Mouse (Mus musculus) stomach, embryonic 16.5 days (tissue): ENCODE measurements around the gene Pikfyve. TPM values are rescaled to one million over a fixed set of nuclear protein-coding genes. Genes with fewer than 3 reads are reported as not detected.

Source experiments
- ATAC-seq: fragments of 200-750 bp; cut with Nextera tagmentation; 2 replicates; pipeline ENCODE4 v1.8.0; 2017; ENCODE audit warnings: moderate number of reproducible peaks, moderate TSS enrichment; ENCODE audit not compliant: insufficient read depth, low FRiP score
- H3K27ac ChIP-seq: fragments of 300-500 bp; sonication (generic); 2 replicates; pipeline ENCODE4 v1.5.1; 2014; ENCODE audit warnings: low read length
- H3K27me3 ChIP-seq: fragments of 300-500 bp; sonication (generic); 2 replicates; pipeline ENCODE4 v1.6.1; 2014; ENCODE audit warnings: low read length, control low read depth, mixed read lengths; ENCODE audit not compliant: control insufficient read depth, insufficient read depth
- H3K36me3 ChIP-seq: fragments of 300-500 bp; sonication (generic); 2 replicates; pipeline ENCODE4 v1.6.1; 2014; ENCODE audit warnings: low read length; ENCODE audit not compliant: control insufficient read depth, insufficient read depth
- H3K4me1 ChIP-seq: fragments of 300-500 bp; sonication (generic); 2 replicates; pipeline ENCODE4 v1.6.1; 2014; ENCODE audit warnings: low read length, control low read depth, mixed read lengths; ENCODE audit not compliant: control insufficient read depth, insufficient read depth
- H3K4me2 ChIP-seq: fragments of 300-500 bp; sonication (generic); 2 replicates; pipeline ENCODE4 v1.6.1; 2014; ENCODE audit warnings: low read depth, low read length, mixed read lengths
- H3K4me3 ChIP-seq: fragments of 300-500 bp; sonication (generic); replicated peaks from 2 replicates; pipeline ENCODE4 v1.5.1; 2014; ENCODE audit warnings: mild to moderate bottlenecking, low read length
- H3K9ac ChIP-seq: fragments of 300-500 bp; sonication (generic); 2 replicates; pipeline ENCODE4 v1.6.1; 2014; ENCODE audit warnings: low read length
- H3K9me3 ChIP-seq: fragments of 300-500 bp; sonication (generic); replicated peaks from 2 replicates; pipeline ENCODE4 v1.6.1; 2016; ENCODE audit warnings: low read length, control low read depth; ENCODE audit not compliant: control insufficient read depth
- WGBS: fragments of 180-500 bp; shearing (Covaris S2); extraction: QIAGEN DNeasy Blood & Tissue Kit; methylation state at CpG from one replicate; pipeline ENCODE4 v1.1.7; 2014; 5-methylcytosine and 5-hydroxymethylcytosine counted together
- polyA plus RNA-seq: library from polyadenylated mRNA; unstranded; fragments of >200 nt; fragmentation: Nextera tagmentation; extraction: Ambion mirVana; gene quantifications from 2 replicates; pipeline ENCODE4 v1.2.1, GENCODE M21; 2015

The Pikfyve gene
- polyA plus RNA-seq, 1 experiment from 2014 or later: 7.4 TPM

DNA sequence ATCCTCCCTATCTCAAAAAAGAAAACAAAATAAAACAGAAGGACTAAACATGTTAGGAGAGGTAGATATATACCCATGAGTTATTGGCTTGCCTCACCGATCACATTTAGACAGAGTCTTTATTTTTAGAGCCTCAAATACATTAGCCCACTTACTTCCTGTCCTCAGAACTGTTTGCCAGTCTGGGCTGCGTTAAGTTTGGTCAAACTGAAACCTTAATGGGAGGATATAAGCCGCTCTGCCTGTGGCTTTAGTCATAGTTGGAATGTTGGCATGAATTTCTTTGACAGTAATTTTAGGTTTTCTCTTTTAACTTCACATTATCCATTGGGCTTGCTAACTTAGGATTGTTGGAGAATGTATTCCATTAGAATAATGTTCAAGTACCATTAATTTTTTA is 51.2 kb downstream of the Pikfyve start:
- 77% methylated on average over 3 of the region's 3 CpGs for WGBS
- no peak for ATAC-seq

GRCm38 (mm10) chr1:65245637-65246036 is 59.2 kb downstream of the Pikfyve start:
- 84% methylated on average over 1 of the region's 1 CpGs for WGBS
- Histone ChIP-seq H3K9ac (no peak overlapping the region), H3K27me3 (no peaks in the 10 kb centered on the region)

More for the DNA sequence above, 51.2 kb downstream of the Pikfyve start:
- no peaks in the 10 kb centered on the region for H3K9me3 ChIP-seq
- H3K27me3 ChIP-seq: no peaks in the 10 kb centered on the region
- no peak overlapping the region for H3K4me2 ChIP-seq
- H3K27ac ChIP-seq: no peak overlapping the region
- no peak overlapping the region for H3K4me3 ChIP-seq
- no peaks in the 10 kb centered on the region for H3K4me1 ChIP-seq
- H3K36me3 ChIP-seq: peaks cover 11% of the 10 kb centered on the region; the same call in 1 of the 2 replicates
- no peak overlapping the region for H3K9ac ChIP-seq

GRCm38 (mm10) chr1:65280461-65280860 is 94.0 kb downstream of the Pikfyve start:
- Histone ChIP-seq H3K36me3 (no peaks in the 10 kb centered on the region), H3K4me1 (no peaks in the 10 kb centered on the region), H3K4me2 (no peak overlapping the region), H3K27ac (no peak overlapping the region), H3K4me3 (no peak overlapping the region), H3K27me3 (no peaks in the 10 kb centered on the region), H3K9me3 (no peaks in the 10 kb centered on the region), H3K9ac (no peak overlapping the region)
- no peak for ATAC-seq
- WGBS: 73% methylated on average over 3 of the region's 3 CpGs

More at GRCm38 (mm10) chr1:65245637-65246036, 59.2 kb downstream of the Pikfyve start:
- H3K27ac ChIP-seq: no peak overlapping the region
- no peaks in the 10 kb centered on the region for H3K9me3 ChIP-seq
- no peak overlapping the region for H3K4me2 ChIP-seq
- no peaks in the 10 kb centered on the region for H3K4me1 ChIP-seq
- ATAC-seq: no peak
- H3K36me3 ChIP-seq: peaks cover 7% of the 10 kb centered on the region
- H3K4me3 ChIP-seq: no peak overlapping the region

GRCm38 (mm10) chr1:65281756-65282155 is 95.3 kb downstream of the Pikfyve start, which contains the start of gene Pth2r:
TSS of gene Pth2r (plus strand) at chr1:65282056.
- Histone ChIP-seq H3K4me1 (no peaks in the 10 kb centered on the region), H3K4me3 (no peak within 1 kb of the TSS), H3K9me3 (no peaks in the 10 kb centered on the region), H3K27ac (no peak within 1 kb of the TSS; the same call in 1 of the 2 replicates), H3K9ac (no peak within 1 kb of the TSS), H3K27me3 (no peaks in the 10 kb centered on the region), H3K36me3 (no peaks in the 10 kb centered on the region), H3K4me2 (no peak within 1 kb of the TSS)
- WGBS: 73% methylated on average over 6 of the region's 6 CpGs
- no peak for ATAC-seq

- no peak for ATAC-seq
- no peaks in the 10 kb centered on the region for H3K9me3 ChIP-seq
- 11% methylated on average over 6 of the region's 6 CpGs for WGBS
- H3K27me3 ChIP-seq: no peaks in the 10 kb centered on the region
- H3K4me1 ChIP-seq: no peaks in the 10 kb centered on the region
- no peak overlapping the region for H3K4me3 ChIP-seq
- H3K36me3 ChIP-seq: no peaks in the 10 kb centered on the region
- H3K27ac ChIP-seq: no peak overlapping the region
- H3K9ac ChIP-seq: no peak overlapping the region
- no peak overlapping the region for H3K4me2 ChIP-seq
These were observed 96.3 kb downstream of the Pikfyve start for GRCm38 (mm10) chr1:65282766-65283165.

GRCm38 (mm10) chr1:65308476-65308875 is 122.0 kb downstream of the Pikfyve start:
- no peak overlapping the region for H3K4me3 ChIP-seq
- ATAC-seq: no peak
- no peak overlapping the region for H3K27ac ChIP-seq
- H3K36me3 ChIP-seq: no peaks in the 10 kb centered on the region
- H3K4me2 ChIP-seq: no peak overlapping the region
- H3K9me3 ChIP-seq: no peaks in the 10 kb centered on the region
- peaks cover 3% of the 10 kb centered on the region; the same call in 1 of the 2 replicates for H3K4me1 ChIP-seq
- peaks cover 21% of the 10 kb centered on the region for H3K27me3 ChIP-seq
- WGBS: 52% methylated on average over 3 of the region's 3 CpGs
- H3K9ac ChIP-seq: no peak overlapping the region

DNA sequence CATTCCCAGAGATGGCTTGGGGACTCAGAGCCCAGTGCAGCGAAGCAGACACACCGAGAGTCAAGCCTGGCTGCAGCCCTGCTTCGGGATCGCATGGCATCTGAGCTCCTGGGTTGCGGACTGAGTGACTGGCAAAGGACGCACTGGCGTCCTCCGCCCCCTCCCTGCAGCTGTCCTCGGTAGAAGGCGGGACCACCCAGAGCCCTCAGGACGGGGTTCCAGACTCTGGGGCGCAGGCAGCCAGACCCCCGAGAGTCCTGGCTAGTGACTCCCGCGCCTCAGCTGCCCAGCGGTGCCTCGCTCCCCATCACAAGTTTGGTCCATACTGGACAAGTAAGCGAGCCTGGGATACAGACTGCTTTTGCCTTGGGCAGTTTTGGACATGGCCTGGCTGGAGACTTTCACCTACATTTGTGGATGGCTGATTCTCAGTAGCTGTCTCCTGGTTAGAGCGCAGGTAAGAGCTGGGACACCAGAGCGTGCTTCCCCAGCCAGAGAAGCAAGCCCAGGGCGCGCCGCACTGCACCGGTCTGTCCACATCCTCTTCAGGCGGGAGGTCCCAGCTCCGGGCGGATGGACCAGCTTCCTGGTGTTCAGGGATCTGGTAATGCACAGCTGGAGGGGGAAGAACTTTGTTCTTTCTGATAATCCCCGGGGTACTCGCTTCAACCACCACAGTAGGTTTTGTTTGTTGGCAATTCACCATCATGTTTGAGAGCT is 124.9 kb downstream of the Pikfyve start:
- no peak for ATAC-seq
- WGBS: 3% methylated on average over 29 of the region's 29 CpGs
- H3K4me3 ChIP-seq: peak overlapping the region; percentile 31
- H3K27me3 ChIP-seq: peaks cover 21% of the 10 kb centered on the region
- peaks cover 3% of the 10 kb centered on the region; the same call in 1 of the 2 replicates for H3K4me1 ChIP-seq
- no peaks in the 10 kb centered on the region for H3K9me3 ChIP-seq
- H3K4me2 ChIP-seq: peak overlapping the region; percentile 47
- peak overlapping the region; percentile 26; the same call in 1 of the 2 replicates for H3K9ac ChIP-seq
- no peak overlapping the region for H3K27ac ChIP-seq
- H3K36me3 ChIP-seq: no peaks in the 10 kb centered on the region

DNA sequence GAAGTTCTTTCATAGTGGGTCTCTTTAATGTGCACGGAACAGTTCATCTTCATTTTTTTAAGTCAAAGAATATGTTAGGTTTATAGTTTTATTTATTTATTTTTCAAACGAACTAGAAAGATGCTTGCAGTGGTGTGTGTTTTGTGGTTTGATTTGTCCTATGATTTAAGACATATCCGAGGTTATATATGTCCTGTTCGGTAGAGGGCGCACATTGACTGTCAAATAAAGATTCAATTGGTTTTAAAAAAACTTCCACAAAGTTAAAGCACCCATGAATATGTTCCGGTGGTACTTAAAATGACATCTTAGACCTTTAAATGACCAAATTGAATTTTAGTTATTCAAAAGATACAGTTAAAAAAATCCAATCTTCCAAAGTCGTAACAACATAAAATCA is 125.6 kb downstream of the Pikfyve start:
- H3K4me1 ChIP-seq: peaks cover 3% of the 10 kb centered on the region; the same call in 1 of the 2 replicates
- 13% methylated on average over 7 of the region's 7 CpGs for WGBS
- peaks cover 21% of the 10 kb centered on the region for H3K27me3 ChIP-seq
- H3K4me2 ChIP-seq: peak overlapping the region; percentile 47; the same call in 1 of the 2 replicates
- H3K36me3 ChIP-seq: no peaks in the 10 kb centered on the region
- H3K9me3 ChIP-seq: no peaks in the 10 kb centered on the region
- H3K27ac ChIP-seq: no peak overlapping the region
- H3K9ac ChIP-seq: no peak overlapping the region
- no peak for ATAC-seq
- no peak overlapping the region; the same call in 1 of the 2 replicates for H3K4me3 ChIP-seq

DNA sequence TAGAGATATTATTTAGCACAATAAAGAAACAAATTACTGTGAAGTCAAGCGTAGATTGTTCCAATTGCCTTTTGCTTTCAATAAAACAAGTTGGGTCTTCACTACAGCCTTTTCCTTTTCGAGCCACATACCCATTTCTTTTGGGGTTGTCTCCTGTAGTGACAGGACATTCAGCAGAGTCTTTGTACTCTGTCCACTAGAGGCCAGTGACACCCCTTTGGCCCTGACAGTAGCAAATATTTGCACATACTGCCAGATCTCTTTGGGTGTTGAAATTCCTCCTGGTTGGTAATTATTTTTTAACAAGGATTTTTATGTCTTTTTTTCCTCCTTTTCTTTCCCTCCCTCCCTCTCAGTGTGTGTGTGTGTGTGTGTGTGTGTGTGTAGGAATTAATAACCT is 126.4 kb downstream of the Pikfyve start:
- 55% methylated on average over 2 of the region's 2 CpGs for WGBS
- ATAC-seq: no peak
- peaks cover 3% of the 10 kb centered on the region; the same call in 1 of the 2 replicates for H3K4me1 ChIP-seq
- peaks cover 21% of the 10 kb centered on the region for H3K27me3 ChIP-seq
- no peaks in the 10 kb centered on the region for H3K36me3 ChIP-seq
- H3K9ac ChIP-seq: no peak overlapping the region
- no peaks in the 10 kb centered on the region for H3K9me3 ChIP-seq
- H3K4me3 ChIP-seq: no peak overlapping the region
- no peak overlapping the region for H3K27ac ChIP-seq
- H3K4me2 ChIP-seq: no peak overlapping the region
